Mouse (Mus musculus) midbrain, embryonic 15.5 days (tissue): ENCODE measurements around the gene Cyp26c1. TPM values are rescaled to one million over a fixed set of nuclear protein-coding genes. Genes with fewer than 3 reads are reported as not detected.

Experiments used
- ATAC-seq: fragments of 200-750 bp; cut with Nextera tagmentation; replicated peaks from 2 replicates; pipeline ENCODE4 v1.8.0; 2017; ENCODE audit warnings: moderate TSS enrichment
- H3K27ac ChIP-seq: fragments of 300-500 bp; sonication (generic); 2 replicates; pipeline ENCODE4 v1.5.1; 2015; ENCODE audit warnings: mild to moderate bottlenecking, inconsistent platforms
- H3K27me3 ChIP-seq: fragments of 300-500 bp; sonication (generic); replicated peaks from 2 replicates; pipeline ENCODE4 v1.6.1; 2015; ENCODE audit warnings: inconsistent platforms
- H3K36me3 ChIP-seq: fragments of 300-500 bp; sonication (generic); replicated peaks from 2 replicates; pipeline ENCODE4 v1.6.1; 2015; ENCODE audit warnings: inconsistent platforms
- H3K4me1 ChIP-seq: fragments of 300-500 bp; sonication (generic); 2 replicates; pipeline ENCODE4 v1.6.1; 2015; ENCODE audit warnings: inconsistent platforms
- H3K4me2 ChIP-seq: fragments of 300-500 bp; sonication (generic); 2 replicates; pipeline ENCODE4 v1.6.1; 2015; ENCODE audit warnings: inconsistent platforms, mild to moderate bottlenecking, moderate library complexity
- H3K4me3 ChIP-seq: fragments of 300-500 bp; sonication (generic); 2 replicates; pipeline ENCODE4 v1.5.1; 2015; ENCODE audit warnings: mild to moderate bottlenecking, inconsistent platforms
- H3K9ac ChIP-seq: fragments of 300-500 bp; sonication (generic); 2 replicates; pipeline ENCODE4 v1.6.1; 2015; ENCODE audit warnings: mild to moderate bottlenecking, inconsistent platforms
- H3K9me3 ChIP-seq: fragments of 300-500 bp; sonication (generic); 2 replicates; pipeline ENCODE4 v1.6.1; 2016; ENCODE audit warnings: inconsistent platforms
- WGBS: fragments of 180-500 bp; shearing (Covaris S2); methylation state at CpG from one replicate; pipeline ENCODE4 v1.1.7; 2015; ENCODE audit warnings: mixed read lengths; 5-methylcytosine and 5-hydroxymethylcytosine counted together
- polyA plus RNA-seq: library from polyadenylated mRNA; unstranded; fragments of >200 nt; fragmentation: Nextera tagmentation; extraction: Ambion mirVana; gene quantifications from 2 replicates; pipeline ENCODE4 v1.2.1, GENCODE M21; 2015

The Cyp26c1 gene
- polyA plus RNA-seq, 1 experiment from 2014 or later, result not detected

DNA sequence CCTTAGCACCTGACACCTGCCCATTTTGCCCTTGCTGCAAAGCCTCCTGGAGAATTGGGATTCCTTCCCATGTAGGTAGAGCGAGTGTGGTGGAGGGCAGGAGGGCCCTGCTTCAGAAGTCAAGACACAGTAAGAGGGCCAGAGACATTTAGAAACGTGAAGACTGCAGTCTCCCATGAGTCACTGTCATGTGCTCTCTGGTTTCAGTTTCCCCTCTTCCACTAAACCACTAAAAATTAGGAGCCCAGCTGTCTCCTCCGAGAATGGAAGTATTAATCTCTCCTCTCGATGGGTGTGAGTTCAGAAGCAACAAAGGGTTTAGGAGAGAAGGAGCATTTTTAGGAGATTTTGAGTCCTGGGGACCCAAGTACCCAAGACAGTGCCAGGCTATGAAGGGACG, 4.1 kb downstream of the Cyp26c1 start:
- ATAC-seq, result no peak
- no peaks in the 10 kb centered on the region for H3K36me3 ChIP-seq
- H3K4me1 ChIP-seq, result peaks cover 27% of the 10 kb centered on the region
- no peak overlapping the region for H3K4me2 ChIP-seq
- H3K9ac ChIP-seq, result no peak overlapping the region
- no peak overlapping the region for H3K27ac ChIP-seq
- H3K4me3 ChIP-seq, result no peak overlapping the region
- H3K27me3 ChIP-seq, result peaks cover 100% of the 10 kb centered on the region
- H3K9me3 ChIP-seq, result no peaks in the 10 kb centered on the region
- 51% methylated on average over 5 of the region's 5 CpGs for WGBS

DNA sequence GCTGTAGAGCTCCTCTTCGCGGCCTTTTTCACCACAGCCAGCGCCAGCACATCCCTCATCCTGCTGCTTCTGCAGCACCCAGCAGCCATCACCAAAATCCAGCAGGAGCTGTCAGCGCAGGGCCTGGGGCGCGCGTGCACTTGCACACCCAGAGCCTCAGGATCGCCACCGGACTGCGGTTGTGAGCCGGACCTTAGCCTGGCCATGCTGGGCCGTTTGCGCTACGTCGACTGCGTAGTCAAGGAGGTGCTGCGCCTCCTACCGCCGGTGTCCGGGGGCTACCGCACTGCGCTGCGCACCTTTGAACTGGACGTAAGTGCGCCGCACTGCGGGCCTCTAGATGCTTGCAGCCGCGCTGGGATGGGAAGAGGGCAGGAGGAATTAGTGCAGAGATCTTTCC, 5.3 kb downstream of the Cyp26c1 start:
- Histone ChIP-seq H3K36me3 (no peaks in the 10 kb centered on the region), H3K27me3 (peaks cover 100% of the 10 kb centered on the region), H3K27ac (no peak overlapping the region), H3K9me3 (no peaks in the 10 kb centered on the region), H3K4me1 (peaks cover 24% of the 10 kb centered on the region), H3K4me2 (peak overlapping the region; percentile 33), H3K9ac (no peak overlapping the region), H3K4me3 (peak overlapping the region; percentile 18)
- WGBS, result 2% methylated on average over 29 of the region's 29 CpGs
- ATAC-seq, result no peak

DNA sequence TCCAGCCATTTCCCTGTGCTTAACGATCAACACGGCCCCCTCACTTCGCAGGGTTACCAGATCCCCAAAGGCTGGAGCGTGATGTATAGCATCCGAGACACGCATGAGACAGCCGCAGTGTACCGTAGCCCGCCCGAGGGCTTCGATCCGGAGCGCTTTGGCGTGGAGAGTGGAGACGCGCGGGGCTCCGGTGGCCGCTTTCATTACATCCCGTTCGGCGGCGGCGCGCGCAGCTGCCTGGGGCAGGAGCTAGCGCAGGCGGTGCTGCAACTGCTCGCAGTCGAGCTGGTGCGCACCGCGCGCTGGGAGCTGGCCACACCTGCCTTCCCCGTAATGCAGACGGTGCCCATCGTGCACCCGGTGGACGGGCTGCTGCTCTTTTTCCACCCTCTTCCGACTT, 7.5 kb downstream of the Cyp26c1 start:
- peak overlapping the region; percentile 65 for H3K4me2 ChIP-seq
- peak overlapping the region; percentile 39 for H3K4me3 ChIP-seq
- H3K27me3 ChIP-seq, result peaks cover 100% of the 10 kb centered on the region
- WGBS, result under 1% methylated on average over 40 of the region's 40 CpGs
- H3K9ac ChIP-seq, result 0 out of 2 replicates have a peak overlapping the region, but pooled peaks have one; percentile 24
- H3K36me3 ChIP-seq, result no peaks in the 10 kb centered on the region
- H3K4me1 ChIP-seq, result peaks cover 32% of the 10 kb centered on the region
- ATAC-seq, result peak; percentile 73
- no peak overlapping the region for H3K27ac ChIP-seq
- no peaks in the 10 kb centered on the region for H3K9me3 ChIP-seq

GRCm38 (mm10) chr19:37695146-37695545, 9.8 kb downstream of the Cyp26c1 start:
- no peaks in the 10 kb centered on the region for H3K36me3 ChIP-seq
- no peak overlapping the region for H3K9ac ChIP-seq
- no peak overlapping the region for H3K27ac ChIP-seq
- no peaks in the 10 kb centered on the region for H3K9me3 ChIP-seq
- 33% methylated on average over 13 of the region's 13 CpGs for WGBS
- peaks cover 100% of the 10 kb centered on the region for H3K27me3 ChIP-seq
- no peak for ATAC-seq
- H3K4me1 ChIP-seq, result peaks cover 46% of the 10 kb centered on the region
- no peak overlapping the region for H3K4me2 ChIP-seq
- no peak overlapping the region for H3K4me3 ChIP-seq

DNA sequence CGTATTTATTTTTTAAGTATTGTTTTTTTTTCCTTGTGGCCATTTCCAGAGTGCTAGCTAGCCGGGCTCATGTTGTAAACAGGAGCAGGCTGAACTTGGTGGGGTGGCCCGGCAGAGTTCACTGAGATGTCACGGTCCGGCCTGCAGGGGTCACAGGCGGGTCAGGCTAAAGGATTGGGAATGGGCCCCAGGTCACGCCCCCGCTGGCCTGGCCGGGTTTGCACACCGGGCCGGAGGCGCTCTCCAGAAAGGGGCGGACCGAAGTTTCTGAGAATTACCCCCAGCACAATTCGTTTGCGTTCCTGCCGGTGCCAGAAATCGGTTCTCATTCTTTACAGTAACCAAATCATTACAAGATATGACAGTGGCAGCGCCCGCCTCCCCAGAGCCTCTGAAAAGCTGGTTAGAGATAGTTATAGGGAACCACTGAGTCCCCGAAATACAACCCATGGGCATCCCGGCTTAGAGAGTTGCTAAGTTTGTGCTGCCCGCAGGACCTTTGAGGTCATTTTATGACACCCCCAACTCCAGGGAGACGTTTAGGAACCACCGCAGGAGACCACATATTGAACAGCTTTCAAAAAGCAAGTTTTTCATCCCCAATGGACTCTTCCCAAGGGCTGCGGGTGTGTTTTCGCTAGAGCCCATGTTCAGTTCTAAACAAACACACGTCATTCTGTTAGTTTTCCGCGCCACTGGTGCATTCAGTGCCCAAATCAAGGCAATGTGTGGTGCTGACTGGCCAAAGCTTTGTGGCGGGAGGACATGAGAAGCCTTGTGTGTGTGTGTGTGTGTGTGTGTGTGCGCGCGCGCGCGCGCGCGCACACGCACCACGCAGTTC, 10.6 kb downstream of the Cyp26c1 start:
- Histone ChIP-seq H3K36me3 (no peaks in the 10 kb centered on the region), H3K4me3 (no peak overlapping the region), H3K4me2 (peak overlapping the region; percentile 27), H3K4me1 (peaks cover 41% of the 10 kb centered on the region), H3K27me3 (peaks cover 100% of the 10 kb centered on the region), H3K9ac (no peak overlapping the region), H3K27ac (no peak overlapping the region), H3K9me3 (no peaks in the 10 kb centered on the region)
- ATAC-seq, result no peak
- 4% methylated on average over 42 of the region's 42 CpGs for WGBS

DNA sequence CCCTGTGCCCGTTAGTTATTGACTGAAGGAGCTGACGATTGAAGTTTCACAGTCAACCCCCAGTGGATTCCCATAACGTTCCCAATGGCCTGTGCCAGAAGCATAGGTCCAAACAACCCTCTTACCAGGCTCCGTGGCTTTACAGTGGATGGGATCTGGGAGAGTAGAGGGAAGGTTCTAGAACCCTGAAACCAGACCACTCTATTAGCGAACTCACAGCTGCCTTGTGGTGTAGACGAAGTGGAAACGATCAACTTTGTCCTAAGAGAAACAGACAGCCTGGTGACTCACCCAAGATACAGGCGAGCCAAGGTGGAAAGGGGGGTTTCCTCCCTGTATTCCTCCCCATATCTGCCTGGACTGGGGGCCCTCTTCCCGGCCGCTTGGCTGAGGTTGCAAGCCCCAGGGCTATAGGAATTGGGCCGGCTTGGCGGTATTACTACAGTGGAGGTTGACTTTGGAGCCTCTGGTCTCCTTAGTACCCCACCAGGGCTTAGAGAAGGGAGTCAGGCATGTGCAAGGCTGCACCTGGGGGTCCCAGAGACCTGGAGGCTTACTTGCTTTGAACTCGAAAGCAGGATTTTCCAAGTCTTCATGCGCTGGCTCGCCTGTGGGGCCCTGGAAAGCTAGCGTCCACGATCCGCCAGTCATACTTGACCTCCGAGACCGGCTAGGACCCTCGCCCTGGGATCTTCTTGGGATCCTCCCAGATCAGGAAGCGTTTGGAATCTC, 11.4 kb downstream of the Cyp26c1 start:
- Histone ChIP-seq H3K4me2 (peak overlapping the region; percentile 59), H3K27ac (no peak overlapping the region), H3K9me3 (no peaks in the 10 kb centered on the region), H3K27me3 (peaks cover 95% of the 10 kb centered on the region), H3K9ac (no peak overlapping the region), H3K4me1 (peaks cover 41% of the 10 kb centered on the region), H3K4me3 (no peak overlapping the region), H3K36me3 (no peaks in the 10 kb centered on the region)
- WGBS, result 2% methylated on average over 22 of the region's 22 CpGs
- no peak for ATAC-seq

- H3K4me2 ChIP-seq, result peak overlapping the region; percentile 59
- no peaks in the 10 kb centered on the region for H3K36me3 ChIP-seq
- peak overlapping the region; percentile 35 for H3K4me3 ChIP-seq
- H3K27ac ChIP-seq, result no peak overlapping the region
- ATAC-seq, result no peak
- under 1% methylated on average over 18 of the region's 18 CpGs for WGBS
- H3K9me3 ChIP-seq, result no peaks in the 10 kb centered on the region
- H3K4me1 ChIP-seq, result peaks cover 41% of the 10 kb centered on the region
- H3K27me3 ChIP-seq, result peaks cover 95% of the 10 kb centered on the region
- no peak overlapping the region for H3K9ac ChIP-seq
Measured at GRCm38 (mm10) chr19:37697335-37697636, 11.9 kb downstream of the Cyp26c1 start.

GRCm38 (mm10) chr19:37697651-37698272, 12.4 kb downstream of the Cyp26c1 start, which contains the start of gene Cyp26a1:
Gene Cyp26a1, plus strand, starts transcription at chr19:37697798.
- Histone ChIP-seq H3K4me2 (peak within 1 kb of the TSS; percentile 59), H3K9me3 (no peaks in the 10 kb centered on the region), H3K27me3 (peaks cover 95% of the 10 kb centered on the region), H3K4me3 (peak within 1 kb of the TSS; percentile 35), H3K4me1 (peaks cover 38% of the 10 kb centered on the region), H3K27ac (no peak within 1 kb of the TSS), H3K36me3 (no peaks in the 10 kb centered on the region), H3K9ac (no peak within 1 kb of the TSS)
- peak; percentile 27; the same call in 1 of the 2 replicates for ATAC-seq
- under 1% methylated on average over 51 of the region's 51 CpGs for WGBS

DNA sequence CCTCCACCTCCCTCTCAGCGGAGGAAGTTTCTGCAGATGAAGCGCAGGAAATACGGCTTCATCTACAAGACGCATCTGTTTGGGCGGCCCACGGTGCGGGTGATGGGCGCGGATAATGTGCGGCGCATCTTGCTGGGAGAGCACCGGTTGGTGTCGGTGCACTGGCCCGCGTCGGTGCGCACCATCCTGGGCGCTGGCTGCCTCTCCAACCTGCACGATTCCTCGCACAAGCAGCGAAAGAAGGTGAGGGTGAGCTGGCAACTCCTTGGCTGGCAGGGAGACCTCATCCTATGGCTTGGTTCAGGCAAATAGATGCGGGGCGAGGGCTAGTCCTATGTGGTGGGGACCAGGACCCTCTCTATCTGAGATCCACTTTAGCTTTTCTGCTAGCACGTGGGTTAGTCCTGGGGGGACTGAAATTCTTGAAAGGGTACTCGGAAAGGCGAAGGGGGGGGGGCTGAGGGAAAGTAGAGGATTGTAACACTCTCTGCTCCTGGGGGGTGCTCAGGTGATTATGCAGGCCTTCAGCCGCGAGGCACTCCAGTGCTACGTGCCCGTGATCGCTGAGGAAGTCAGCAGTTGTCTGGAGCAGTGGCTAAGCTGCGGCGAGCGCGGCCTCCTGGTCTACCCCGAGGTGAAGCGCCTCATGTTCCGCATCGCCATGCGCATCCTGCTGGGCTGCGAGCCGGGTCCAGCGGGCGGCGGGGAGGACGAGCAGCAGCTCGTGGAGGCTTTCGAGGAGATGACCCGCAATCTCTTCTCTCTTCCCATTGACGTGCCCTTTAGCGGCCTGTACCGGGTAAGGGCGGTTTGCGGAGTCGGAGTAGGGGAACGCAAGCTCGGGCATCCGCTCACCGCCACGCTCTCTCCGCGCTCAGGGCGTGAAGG, 13.1 kb downstream of the Cyp26c1 start:
- H3K4me2 ChIP-seq, result peak overlapping the region; percentile 59
- ATAC-seq, result peak; percentile 53
- H3K27ac ChIP-seq, result no peak overlapping the region
- no peaks in the 10 kb centered on the region for H3K36me3 ChIP-seq
- no peak overlapping the region for H3K9ac ChIP-seq
- H3K27me3 ChIP-seq, result peaks cover 89% of the 10 kb centered on the region
- H3K4me3 ChIP-seq, result peak overlapping the region; percentile 35
- no peaks in the 10 kb centered on the region for H3K9me3 ChIP-seq
- peaks cover 30% of the 10 kb centered on the region for H3K4me1 ChIP-seq
- under 1% methylated on average over 63 of the region's 63 CpGs for WGBS

DNA sequence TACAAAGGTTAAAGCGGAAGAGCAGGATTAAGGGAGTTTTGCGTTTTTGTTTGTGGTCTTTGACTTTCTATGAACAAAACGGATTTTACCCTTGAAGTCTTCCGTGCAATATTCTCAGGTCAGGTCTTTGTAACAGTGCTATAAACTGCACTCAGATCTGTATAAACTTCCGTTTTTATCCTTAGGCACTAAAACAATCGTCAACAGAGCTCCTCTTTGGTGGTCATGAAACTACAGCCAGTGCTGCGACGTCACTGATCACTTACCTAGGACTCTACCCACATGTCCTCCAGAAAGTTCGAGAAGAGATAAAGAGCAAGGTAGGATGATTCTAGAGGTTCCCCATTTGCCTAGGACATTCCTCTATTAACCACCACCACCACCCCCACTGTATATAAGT, 14.3 kb downstream of the Cyp26c1 start:
- H3K27me3 ChIP-seq, result peaks cover 84% of the 10 kb centered on the region
- H3K4me1 ChIP-seq, result peaks cover 30% of the 10 kb centered on the region
- WGBS, result 16% methylated on average over 9 of the region's 9 CpGs

GRCm38 (mm10) chr19:37702377-37703076, 17.1 kb downstream of the Cyp26c1 start:
- Histone ChIP-seq H3K4me3 (no peak overlapping the region), H3K4me1 (peaks cover 18% of the 10 kb centered on the region), H3K9me3 (no peaks in the 10 kb centered on the region), H3K27ac (no peak overlapping the region), H3K36me3 (no peaks in the 10 kb centered on the region), H3K4me2 (no peak overlapping the region), H3K9ac (no peak overlapping the region), H3K27me3 (peaks cover 56% of the 10 kb centered on the region)
- no peak for ATAC-seq
- WGBS, result 81% methylated on average over 21 of the region's 21 CpGs

More for the DNA sequence above, 14.3 kb downstream of the Cyp26c1 start:
- Histone ChIP-seq H3K9me3 (no peaks in the 10 kb centered on the region), H3K9ac (no peak overlapping the region), H3K36me3 (no peaks in the 10 kb centered on the region), H3K27ac (no peak overlapping the region), H3K4me2 (no peak overlapping the region), H3K4me3 (no peak overlapping the region)
- no peak for ATAC-seq
